Mouse (Mus musculus) neural tube, embryonic 10.5 days (tissue): ENCODE measurements around the gene Has3.
"Not testable (repeated sequence)": the region's sequence is repeated elsewhere in the genome, so short reads cannot be mapped to it uniquely, and the experiment has no call there.

ENCODE experiments used
- DNase-seq: peaks from one replicate; pipeline ENCODE4 v3.0.0-alpha.2; 2017; ENCODE audit warnings: low spot score; ENCODE audit errors: extremely low spot score

Gene Has3

DNA sequence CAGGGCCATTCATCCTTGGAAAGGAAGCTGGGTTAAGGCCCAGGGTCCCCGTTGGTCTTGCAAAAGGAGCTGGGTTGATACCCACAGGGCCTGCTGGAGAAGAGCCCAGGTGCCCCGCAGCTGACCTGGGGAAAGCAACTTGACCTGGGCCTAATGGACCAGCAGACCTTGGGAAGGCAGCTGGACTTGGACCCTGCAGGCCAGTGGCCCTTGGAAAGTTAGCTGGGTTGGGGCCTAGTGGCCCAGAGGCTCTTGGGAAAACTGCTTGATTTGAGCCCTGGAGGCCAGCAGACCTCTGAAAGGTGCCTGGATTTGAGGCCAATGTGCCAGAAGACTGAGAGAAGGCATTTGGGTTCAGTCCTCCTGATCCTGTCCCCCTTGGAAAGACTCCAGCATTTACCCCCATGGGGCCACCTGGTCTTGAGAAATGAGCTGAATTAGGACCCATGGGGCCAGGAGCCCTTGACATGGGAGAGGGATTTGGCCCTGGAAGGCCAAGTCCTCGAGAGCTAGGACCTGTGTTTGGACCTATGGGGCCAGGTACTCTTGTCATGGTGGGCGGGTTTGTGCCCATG, 14.9 kb downstream of the Has3 start:
- not testable (repeated sequence) for DNase-seq

DNA sequence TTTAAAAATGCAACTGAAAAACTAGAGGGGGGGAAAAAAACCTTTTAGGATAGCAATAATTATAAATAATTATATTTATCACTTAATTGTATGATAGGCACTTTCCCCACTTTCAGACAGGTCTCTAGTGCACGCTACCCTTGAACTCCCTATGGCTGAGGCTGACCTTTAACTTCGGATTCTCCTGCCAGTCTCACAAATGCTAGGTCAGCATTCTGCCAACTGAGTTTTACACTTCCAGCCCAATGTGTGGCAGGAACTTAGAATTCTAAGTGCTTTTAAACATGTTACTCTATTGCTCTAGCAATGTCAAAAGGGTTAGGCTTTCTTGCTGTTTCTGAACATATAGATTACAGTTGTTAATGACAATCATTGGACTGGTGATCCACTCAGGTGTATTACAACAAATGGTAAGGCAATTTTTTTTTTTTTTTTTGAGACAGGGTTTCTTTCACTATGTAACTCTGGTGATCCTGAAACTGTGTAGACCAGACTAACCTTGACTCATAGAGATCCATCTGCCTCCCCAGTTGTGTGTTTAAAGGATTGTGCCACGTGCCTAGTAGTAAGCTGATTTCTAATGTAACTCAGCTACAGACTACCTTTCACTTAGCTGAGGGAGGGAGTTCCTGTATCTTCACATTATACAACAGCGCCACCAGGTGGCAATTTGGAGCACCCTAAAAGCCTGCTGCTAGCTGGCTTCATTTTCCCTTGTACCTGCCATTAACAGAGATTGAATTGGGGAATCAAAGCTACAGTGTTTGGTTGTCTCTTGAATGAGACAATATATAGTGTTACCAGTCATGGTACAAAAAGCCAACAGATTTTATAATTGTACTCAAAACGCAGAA, 17.5 kb downstream of the Has3 start:
- DNase-seq = peak; percentile 62

DNA sequence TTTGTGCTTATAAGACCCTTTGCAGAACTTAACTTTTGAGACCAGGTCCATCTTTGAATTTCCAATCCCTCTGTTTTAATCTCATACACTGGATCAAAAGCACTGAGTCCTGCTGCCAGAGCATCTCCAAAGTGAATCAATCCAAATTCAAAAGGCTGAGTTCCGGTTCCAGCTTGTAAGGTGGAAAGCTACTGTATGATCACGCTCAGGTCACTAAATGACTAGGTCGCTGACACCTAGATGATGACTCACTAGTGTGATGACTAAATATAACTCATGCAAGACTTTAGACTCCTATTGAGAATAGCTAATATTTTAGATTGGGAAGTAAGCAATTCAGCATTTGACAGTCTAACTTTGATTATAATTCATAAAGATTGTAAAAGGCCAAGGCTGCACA, 18.8 kb downstream of the Has3 start:
- DNase-seq = no peak

DNA sequence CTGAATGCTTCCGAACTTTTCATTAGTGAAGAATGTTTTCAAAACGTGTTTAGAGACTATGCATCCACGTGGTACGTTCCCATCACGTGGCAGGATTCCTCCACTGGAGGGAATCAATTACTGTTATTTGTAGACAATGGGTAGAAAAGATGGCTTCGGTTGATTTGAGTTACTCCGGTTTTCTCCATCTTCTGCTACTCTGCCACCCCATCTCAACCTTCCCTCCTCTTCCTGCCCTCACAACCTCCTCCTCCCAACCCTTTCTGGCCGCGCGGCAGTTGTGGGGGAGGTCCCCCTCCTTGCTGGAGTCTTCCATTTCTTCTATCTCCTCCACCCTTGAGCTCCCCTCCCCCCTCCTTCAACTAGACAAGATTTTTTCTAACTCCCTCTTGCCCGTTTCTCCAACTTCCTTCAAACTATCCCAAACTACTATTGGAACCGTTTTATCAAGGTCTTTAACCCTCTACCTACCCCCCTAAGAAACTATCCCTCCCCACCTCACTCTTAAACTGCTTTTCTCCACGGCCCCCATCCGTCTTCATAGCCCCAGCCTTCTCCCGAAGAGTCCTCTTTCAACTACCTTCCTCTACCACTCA, 22.3 kb downstream of the Has3 start:
- DNase-seq = peak; percentile 59

DNA sequence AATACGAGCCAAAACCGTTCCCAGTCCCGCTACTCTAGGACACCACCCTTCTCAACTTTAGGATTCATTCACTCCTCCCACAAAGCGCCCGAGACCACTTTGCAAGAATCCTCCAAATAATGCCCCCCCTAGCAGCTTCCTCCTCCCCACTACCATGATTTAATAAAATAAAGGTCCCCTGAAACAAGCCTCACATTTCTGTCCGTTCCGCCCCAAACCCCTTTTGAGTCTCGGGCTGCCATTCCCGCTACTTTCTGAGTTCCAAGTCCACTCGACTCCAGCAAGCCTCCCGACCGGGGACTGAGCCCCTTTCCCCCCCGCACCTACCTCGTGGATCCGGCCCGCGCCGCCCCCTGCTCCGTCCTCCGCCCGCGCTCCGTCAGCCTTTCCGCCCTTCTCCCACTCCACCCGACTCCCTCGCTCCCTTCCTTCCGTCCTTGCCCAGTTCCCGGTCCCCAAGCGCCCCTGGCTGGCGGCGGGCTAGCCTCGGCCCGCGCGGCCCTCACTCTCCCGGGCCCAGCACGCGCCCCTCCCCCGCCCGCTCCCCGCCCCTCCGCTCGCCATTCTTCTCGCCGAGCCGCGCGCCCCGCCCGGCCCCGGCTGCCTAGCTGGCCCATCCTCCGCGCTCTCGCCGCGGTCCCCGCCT, 22.9 kb downstream of the Has3 start:
- peak; percentile 84 for DNase-seq

DNA sequence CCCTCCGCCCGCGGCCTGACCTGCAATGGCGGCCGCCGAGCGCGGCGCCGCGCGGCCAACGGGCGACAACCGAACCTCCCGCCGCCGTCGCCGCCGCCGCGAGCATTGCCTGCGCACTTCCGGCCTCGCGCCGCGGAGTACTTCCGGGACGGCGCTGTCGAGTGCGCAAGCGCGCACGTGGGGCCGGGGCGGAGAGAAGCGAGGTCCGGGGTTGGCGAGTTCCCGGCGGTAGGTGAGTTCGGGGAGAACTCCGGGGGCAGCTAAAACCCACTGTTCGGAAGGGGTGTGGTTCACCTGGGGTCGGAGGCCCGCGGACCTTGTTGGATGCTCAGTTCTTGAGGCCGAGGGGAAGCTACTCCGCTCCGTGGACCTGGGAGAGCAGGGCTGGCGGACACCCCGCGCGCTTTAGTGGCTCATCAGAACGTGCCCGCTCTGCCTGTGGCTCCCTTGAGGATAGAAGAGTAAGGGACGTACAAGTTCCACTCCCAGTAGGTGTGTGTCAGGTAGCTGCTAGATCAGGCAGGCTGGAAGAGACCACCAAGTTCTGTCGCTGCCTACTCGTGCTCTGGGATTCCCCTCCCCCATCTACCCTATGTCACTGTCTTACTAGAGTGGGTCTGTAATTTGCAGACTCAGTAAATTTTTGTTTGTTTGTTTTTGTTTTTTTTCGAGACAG, 23.6 kb downstream of the Has3 start, which contains the start of gene Utp4:
Gene Utp4 (plus strand): TSS at position 156 of the 676 bp plus-strand sequence.
- DNase-seq = peak; percentile 93

DNA sequence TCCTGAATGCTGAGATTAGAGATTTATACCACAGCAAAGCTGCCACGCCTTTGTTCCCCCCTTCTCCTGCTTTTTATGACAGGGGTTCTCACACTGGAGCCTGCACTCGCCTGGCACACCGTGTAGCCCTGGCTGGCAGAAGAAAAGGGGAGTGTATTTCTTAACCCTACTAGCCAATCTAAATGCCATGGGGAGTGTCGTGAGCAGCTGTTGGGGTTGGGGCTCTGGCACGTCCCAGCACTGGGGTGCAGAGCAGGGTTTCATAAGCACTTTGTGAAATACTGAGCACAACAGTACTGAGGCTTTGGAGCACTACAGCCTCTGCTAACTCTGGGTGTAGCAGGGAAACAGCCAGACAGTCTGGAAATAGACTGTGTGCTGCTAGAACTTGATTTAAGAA, 29.4 kb downstream of the Has3 start:
- DNase-seq = no peak

DNA sequence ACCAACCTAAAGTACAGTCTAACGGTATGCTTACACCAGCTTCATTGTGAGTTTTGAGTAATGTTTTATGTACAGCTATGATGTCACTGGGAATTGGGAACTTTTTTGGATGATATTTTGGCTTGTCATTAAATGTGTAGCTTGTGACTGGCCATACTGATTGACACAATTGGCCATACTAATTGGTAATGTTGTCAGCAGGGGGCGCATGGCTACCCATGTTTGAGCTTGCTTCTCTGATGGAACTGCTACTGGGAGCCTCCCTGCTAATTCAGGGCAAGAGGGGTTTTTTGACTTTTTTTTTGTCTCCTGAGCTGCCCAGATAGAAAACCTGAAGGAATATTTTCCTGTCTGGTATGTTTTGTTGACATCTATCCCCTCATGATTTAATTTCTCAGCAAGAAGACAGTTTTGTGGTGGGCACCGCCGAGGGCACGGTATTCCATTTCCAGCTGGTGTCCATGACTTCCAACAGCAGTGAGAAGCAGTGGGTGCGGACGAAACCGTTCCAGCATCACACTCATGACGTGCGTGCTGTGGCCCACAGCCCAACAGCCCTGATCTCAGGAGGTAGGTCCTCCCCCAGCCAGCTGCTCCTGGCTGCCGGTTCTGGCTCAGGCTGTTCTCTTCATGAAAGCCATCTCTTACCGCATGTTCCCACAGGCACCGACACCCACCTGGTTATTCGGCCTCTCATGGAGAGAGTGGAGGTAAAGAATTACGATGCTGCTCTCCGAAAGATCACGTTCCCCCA, 35.9 kb downstream of the Has3 start:
- DNase-seq = peak; percentile 30

DNA sequence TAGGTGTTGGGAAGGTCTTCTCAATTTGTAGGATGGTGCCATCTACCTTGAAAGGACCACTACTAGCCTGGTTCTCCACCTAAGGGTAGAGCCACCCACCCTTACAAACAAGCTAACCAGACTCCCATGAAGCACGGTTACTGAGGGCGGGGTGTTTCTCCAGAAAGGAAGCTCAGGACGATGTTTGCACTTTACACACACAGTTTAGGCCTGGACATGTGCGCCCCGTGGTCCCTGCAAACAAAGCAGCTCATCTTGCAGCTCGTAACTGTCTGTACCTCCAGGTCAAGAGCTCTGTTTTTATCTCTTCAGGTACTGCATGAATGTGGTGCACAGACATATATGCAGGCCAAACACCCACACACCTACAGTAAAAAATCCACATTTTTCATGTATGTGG, 36.6 kb downstream of the Has3 start:
- no peak for DNase-seq

DNA sequence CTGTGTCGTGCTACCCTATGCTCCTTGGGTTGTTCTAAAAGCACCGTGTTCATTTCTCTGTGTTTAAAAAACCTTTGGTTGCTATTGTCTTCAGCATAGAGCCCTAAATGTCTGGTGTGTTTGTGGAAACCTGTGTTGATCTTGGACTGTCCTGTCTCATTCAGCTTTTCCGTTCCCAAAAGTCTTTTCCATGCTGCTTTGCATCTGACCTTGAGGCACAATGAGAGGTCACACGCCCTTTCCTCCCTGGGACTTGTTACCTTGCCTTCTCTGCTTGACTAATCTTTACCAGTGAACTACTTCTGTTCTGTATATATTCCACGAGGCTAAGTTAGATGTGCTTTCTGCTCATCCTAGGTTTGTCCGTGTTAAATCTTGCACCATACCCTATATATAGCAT, 37.4 kb downstream of the Has3 start:
- no peak for DNase-seq

DNA sequence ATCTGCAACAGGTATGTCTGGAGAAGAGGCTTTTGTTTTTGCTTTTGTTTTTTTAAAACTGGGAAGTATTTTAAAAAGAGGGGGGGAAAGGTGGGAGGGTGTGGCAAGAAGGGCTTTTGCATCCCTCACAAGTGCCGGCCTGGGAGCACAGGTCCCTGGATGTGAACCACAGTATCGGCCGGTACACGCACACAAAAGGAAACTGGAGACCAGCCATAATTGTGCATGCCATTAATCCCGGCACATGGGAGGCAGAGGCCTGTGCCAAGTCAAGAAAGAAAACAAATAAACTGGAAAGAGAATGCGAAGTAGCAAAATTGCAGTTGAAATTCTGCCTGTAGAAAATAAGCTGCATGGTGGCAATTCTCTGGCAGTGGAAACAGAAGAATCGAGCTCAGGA, 38.2 kb downstream of the Has3 start:
- DNase-seq = no peak

DNA sequence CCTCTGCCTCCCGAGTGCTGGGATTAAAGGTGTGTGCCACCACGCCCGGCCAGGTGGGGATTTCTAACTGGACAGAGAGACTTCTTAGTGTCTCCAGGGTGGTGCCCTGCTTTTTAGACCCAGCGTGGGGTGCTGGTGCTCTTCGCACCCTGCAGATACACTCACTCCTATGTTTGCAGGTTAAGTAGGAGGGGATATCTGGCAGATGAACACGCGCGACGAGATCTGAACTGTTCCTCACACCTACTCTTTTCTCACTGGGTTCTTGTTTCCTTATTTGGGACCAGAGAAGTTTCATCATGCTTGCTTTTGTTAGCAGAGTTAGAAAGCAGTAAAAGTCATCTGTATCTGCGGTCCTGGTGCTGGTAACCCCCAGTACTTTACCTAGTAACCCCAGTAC, 43.6 kb downstream of the Has3 start:
- DNase-seq = no peak

DNA sequence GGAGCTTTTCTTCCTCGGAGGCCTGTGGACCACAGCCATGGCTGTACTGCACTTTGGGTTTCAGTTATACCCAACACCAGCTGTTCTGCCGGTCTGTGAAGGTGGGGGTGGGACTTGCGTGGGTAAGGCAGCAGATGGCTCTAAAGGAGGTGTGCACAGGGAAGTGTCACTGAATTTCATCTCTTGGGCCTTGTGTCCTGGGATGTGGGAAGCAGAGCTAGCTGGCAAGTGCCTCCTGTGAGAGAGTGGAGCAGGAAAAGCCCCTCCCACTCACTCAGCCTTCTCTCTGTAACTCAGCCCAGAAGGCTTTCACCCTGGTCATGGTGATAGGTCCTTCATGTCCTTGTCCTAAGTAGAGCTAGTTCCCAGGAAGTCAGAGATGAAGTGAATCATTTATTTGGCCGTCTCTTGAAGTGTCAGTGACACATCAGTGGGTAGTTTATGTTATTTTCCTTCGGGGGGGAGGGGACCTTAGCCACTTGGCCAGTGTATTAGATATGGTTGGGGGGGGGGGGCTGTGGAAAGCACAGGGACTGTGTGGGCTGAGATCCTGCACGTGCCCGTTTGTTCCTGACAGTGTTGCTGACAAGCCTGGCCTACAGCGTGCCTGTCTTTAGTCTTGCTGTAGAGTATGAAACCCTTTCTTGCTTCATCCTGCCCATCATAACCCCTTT, 49.8 kb downstream of the Has3 start:
- no peak for DNase-seq

DNA sequence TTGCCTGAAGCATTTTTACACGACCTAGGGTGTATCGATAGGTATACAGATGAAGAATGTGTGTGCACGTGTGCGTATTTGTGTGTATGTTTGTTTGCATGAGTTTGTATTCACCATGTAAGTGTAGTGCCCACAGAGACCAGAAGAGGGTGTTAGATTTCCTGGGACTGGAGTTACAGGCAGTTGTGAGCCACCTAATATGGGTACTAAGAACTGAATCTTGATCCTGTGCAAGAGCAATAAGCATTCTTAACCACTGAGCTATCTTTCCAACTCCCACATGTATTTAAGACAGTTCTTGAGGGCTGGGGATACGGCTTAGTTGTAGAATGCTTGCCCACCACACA, 50.3 kb downstream of the Has3 start:
- DNase-seq = no peak

DNA sequence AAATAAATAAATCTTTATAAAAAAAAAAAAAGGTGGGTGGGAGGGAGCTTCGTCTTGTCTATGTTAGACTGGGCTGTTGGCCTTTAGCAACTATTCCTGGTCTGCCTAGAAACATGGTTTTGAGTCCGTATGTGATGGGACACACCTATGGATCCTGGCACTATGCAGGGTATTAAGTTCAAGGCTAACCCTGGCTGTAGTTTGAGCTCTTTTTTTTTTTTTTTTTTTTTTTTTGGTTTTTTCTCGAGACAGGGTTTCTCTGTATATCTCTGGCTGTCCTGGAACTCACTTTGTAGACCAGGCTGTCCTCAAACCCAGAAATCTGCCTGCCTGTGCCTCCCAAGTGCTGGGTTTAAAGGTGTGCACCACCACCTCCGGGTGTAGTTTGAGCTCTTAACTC, 54.0 kb downstream of the Has3 start:
- DNase-seq = no peak

DNA sequence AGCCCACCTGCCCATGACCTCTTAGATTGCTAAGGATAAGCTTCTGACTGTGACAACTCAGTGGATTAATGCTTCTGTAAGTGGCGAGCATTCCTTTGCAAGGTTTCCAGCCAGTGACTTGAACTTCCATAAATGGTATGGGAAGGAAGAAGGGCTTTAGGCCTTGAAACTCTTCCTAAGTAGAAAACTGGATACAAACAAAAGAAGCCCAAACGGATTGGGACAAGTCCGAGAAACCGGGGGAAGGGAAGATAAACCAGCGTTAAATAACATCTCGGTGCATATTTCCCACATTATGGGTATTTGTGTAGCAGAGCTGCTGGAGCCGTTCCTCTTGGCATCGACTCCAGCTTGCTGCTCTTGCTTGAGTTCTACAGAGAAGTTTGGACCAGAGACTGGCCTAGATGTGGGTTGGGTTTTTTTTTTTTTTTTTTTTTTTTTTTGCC, 54.9 kb downstream of the Has3 start:
- DNase-seq = no peak

DNA sequence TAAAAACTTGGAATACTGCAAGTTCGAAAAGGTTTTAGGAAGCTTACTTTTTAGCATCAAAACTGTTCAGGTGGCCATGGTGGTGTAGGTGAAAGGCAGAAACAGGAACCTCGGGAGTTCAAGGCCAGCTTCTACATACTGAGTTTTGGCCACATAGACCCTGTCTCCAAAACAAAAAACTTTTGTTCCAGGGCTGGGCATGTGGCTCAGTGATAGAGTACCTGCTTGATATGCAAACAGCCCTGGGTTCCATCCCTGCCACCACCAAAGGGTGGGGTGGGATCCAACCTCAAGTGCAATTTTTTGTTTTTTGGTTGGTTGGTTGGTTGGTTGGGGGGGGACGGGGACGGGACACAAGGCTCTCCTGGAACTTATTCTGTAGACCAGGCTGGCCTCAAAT, 55.4 kb downstream of the Has3 start:
- DNase-seq = no peak

DNA sequence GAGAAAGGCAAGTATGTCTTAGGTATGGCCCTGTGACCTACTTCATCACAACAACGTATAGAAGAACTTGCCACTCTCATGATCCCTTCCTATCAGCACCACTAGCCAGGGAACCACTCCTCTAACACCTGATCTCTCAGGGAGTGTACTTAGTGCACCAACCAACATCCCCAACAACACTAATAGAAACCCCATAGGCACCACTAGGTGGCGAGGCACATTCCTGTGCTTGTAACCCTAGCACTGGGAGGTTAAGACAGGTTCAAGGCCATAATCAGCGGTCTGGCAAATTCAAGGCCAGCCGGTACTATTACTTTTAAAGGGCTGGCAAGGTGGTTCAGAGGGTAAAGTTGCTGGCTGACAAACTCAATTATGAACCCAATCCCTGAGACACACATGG, 57.2 kb downstream of the Has3 start:
- DNase-seq = peak; percentile 32

DNA sequence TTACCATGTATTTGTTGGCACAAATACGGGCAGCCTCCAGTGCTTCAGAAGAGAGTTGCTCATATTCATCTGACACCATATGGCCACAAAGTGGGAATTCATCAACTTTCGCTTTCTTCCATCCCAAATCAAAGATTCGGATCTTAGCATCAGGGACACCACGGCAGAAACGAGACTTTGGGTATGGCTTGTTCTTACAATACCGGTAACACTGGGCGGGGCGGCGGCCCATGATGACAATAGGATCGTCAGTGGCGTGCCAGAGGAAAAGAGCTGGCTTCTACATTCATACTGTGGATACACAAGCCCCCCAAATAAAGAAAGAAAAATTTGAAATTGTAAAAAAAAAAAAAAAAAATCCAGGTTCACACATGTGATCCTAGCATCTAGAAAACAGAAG, 58.1 kb downstream of the Has3 start:
- DNase-seq = not testable (repeated sequence)

DNA sequence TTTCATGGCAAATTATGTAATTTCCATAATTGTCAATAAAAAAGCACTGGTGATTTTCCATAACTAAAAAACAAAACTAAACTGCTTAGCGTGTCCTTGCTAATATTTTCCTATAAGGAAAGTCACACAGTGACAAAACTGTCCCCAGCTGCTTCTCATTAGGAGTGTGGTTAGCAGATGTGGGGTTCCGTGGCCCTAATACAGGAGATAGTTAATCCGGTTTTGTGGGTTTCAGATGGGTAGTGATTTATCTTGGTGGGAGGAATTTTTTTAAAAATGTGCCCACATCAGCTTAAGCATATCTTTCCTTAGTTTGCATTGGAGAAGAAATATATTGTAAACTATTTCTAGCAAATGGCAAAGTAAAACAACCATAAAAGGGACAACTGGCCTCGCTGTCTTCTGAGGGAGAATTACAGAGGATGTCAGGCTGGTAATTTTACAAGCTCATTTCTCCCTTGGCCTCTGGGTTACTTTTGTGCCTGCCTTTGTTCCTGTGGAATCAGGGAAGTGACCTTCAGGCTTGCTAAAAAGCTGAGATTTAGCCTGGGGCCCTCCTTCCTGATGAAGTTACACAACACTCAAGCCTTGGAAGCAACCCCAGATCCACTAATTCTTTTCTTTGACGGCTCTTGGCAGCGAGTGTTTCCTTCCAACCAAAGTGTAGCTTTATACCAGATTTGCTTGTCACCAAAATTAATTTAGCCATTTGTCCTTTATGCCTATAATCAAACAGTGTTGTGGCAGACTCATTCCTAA, 59.3 kb downstream of the Has3 start:
- DNase-seq = no peak
